Mouse (Mus musculus): ENCODE measurements around the gene Brms1l. TPM values are rescaled to one million over a fixed set of nuclear protein-coding genes. Genes with fewer than 3 reads are reported as not detected.

Gene Brms1l
- total and polyA plus RNA-seq, 3 experiments, result 35.9 to 115 (median 37.9) TPM

- no peak for ATAC-seq (ENCODE audit: extremely low read depth, insufficient number of reproducible peaks, low FRiP score, poor library complexity, severe bottlenecking)
- Histone ChIP-seq H3K4me3 (ENCODE audit: low read depth, low read length) (no peak overlapping the region), H3K27me3 (ENCODE audit: insufficient read depth, low read length) (no peaks in the 10 kb centered on the region), H3K9me3 (replicated peaks) (no peaks in the 10 kb centered on the region), H3K36me3 (replicated peaks) (peaks cover 45% of the 10 kb centered on the region), H3K4me1 (ENCODE audit: insufficient read depth, low read depth, low read length) (no peaks in the 10 kb centered on the region)
- DNase-seq (ENCODE audit: low spot score), result no peak
- TF ChIP-seq CTCF (IDR thresholded peaks at IDR 0.05; ENCODE audit: low read depth, low read length) (no peak), GATA1 (IDR thresholded peaks at IDR 0.05; ENCODE audit: borderline replicate concordance, low read length) (no peak), GATA2 (IDR thresholded peaks at IDR 0.05; ENCODE audit: borderline replicate concordance, low read depth, low read length) (no peak), TAL1 (conservative IDR thresholded peaks at IDR 0.05; ENCODE audit: low read depth, low read length) (no peak)
Measured at GRCm38 (mm10) chr12:55869622-55870322, 33.6 kb downstream of the Brms1l start.

GRCm38 (mm10) chr12:55885449-55885848 lies 49.3 kb downstream of the Brms1l start:
- peaks cover 7% of the 10 kb centered on the region for H3K27me3 ChIP-seq (ENCODE audit: insufficient read depth, low read length)
- no peak overlapping the region for H3K4me3 ChIP-seq (ENCODE audit: low read depth, low read length)
- no peaks in the 10 kb centered on the region for H3K36me3 ChIP-seq (replicated peaks)
- TF ChIP-seq GATA1 (IDR thresholded peaks at IDR 0.05; ENCODE audit: borderline replicate concordance, low read length), result no peak
- TF ChIP-seq GATA2 (IDR thresholded peaks at IDR 0.05; ENCODE audit: borderline replicate concordance, low read depth, low read length), result no peak
- no peak for TF ChIP-seq POLR2AphosphoS5 (IDR thresholded peaks at IDR 0.05; ENCODE audit: insufficient replicate concordance, low read depth, low read length)
- no peak for TF ChIP-seq CTCF (IDR thresholded peaks at IDR 0.05; ENCODE audit: low read depth, low read length)
- no peak for TF ChIP-seq TAL1 (conservative IDR thresholded peaks at IDR 0.05; ENCODE audit: low read depth, low read length)
- H3K9me3 ChIP-seq (replicated peaks), result no peaks in the 10 kb centered on the region
- ATAC-seq (ENCODE audit: extremely low read depth, insufficient number of reproducible peaks, low FRiP score, poor library complexity, severe bottlenecking) (no peak), DNase-seq (ENCODE audit: low spot score) (no peak)
- no peaks in the 10 kb centered on the region; the same call in 1 of the 2 replicates for H3K4me1 ChIP-seq (ENCODE audit: insufficient read depth, low read depth, low read length)

- Histone ChIP-seq H3K9me3 (replicated peaks) (no peaks in the 10 kb centered on the region), H3K4me3 (ENCODE audit: low read depth, low read length) (no peak overlapping the region), H3K36me3 (replicated peaks) (no peaks in the 10 kb centered on the region), H3K4me1 (ENCODE audit: insufficient read depth, low read depth, low read length) (no peaks in the 10 kb centered on the region), H3K27me3 (ENCODE audit: insufficient read depth, low read length) (no peaks in the 10 kb centered on the region; the same call in 1 of the 2 replicates)
- TF ChIP-seq POLR2AphosphoS5 (IDR thresholded peaks at IDR 0.05; ENCODE audit: insufficient replicate concordance, low read depth, low read length), result no peak
- TF ChIP-seq TAL1 (conservative IDR thresholded peaks at IDR 0.05; ENCODE audit: low read depth, low read length), result no peak
- TF ChIP-seq GATA1 (IDR thresholded peaks at IDR 0.05; ENCODE audit: borderline replicate concordance, low read length), result no peak
- no peak for TF ChIP-seq CTCF (IDR thresholded peaks at IDR 0.05; ENCODE audit: low read depth, low read length)
- no peak for TF ChIP-seq GATA2 (IDR thresholded peaks at IDR 0.05; ENCODE audit: borderline replicate concordance, low read depth, low read length)
- ATAC-seq (ENCODE audit: extremely low read depth, insufficient number of reproducible peaks, low FRiP score, poor library complexity, severe bottlenecking), result no peak
- no peak for DNase-seq (ENCODE audit: low spot score)
Measured at GRCm38 (mm10) chr12:55888570-55888969, 52.4 kb downstream of the Brms1l start.

- TF ChIP-seq GATA1 (IDR thresholded peaks at IDR 0.05; ENCODE audit: borderline replicate concordance, low read length), result no peak
- TF ChIP-seq CTCF (IDR thresholded peaks at IDR 0.05; ENCODE audit: low read depth, low read length), result no peak
- no peak for TF ChIP-seq POLR2AphosphoS5 (IDR thresholded peaks at IDR 0.05; ENCODE audit: insufficient replicate concordance, low read depth, low read length)
- TF ChIP-seq GATA2 (IDR thresholded peaks at IDR 0.05; ENCODE audit: borderline replicate concordance, low read depth, low read length), result no peak
- TF ChIP-seq TAL1 (conservative IDR thresholded peaks at IDR 0.05; ENCODE audit: low read depth, low read length), result no peak
- ATAC-seq (ENCODE audit: extremely low read depth, insufficient number of reproducible peaks, low FRiP score, poor library complexity, severe bottlenecking), result no peak
- no peaks in the 10 kb centered on the region for H3K4me1 ChIP-seq (ENCODE audit: insufficient read depth, low read depth, low read length)
- no peaks in the 10 kb centered on the region for H3K9me3 ChIP-seq (replicated peaks)
- DNase-seq (ENCODE audit: low spot score), result no peak
- no peaks in the 10 kb centered on the region for H3K36me3 ChIP-seq (replicated peaks)
- no peak overlapping the region for H3K4me3 ChIP-seq (ENCODE audit: low read depth, low read length)
- peaks cover 3% of the 10 kb centered on the region; the same call in 1 of the 2 replicates for H3K27me3 ChIP-seq (ENCODE audit: insufficient read depth, low read length)
Measured at GRCm38 (mm10) chr12:55904801-55905200, 68.7 kb downstream of the Brms1l start.

- Histone ChIP-seq H3K27me3 (ENCODE audit: insufficient read depth, low read length) (peaks cover 3% of the 10 kb centered on the region; the same call in 1 of the 2 replicates), H3K36me3 (replicated peaks) (no peaks in the 10 kb centered on the region), H3K4me1 (ENCODE audit: insufficient read depth, low read depth, low read length) (peaks cover 3% of the 10 kb centered on the region; the same call in 1 of the 2 replicates), H3K9me3 (replicated peaks) (no peaks in the 10 kb centered on the region), H3K4me3 (ENCODE audit: low read depth, low read length) (no peak overlapping the region)
- TF ChIP-seq TAL1 (conservative IDR thresholded peaks at IDR 0.05; ENCODE audit: low read depth, low read length), result no peak
- TF ChIP-seq CTCF (IDR thresholded peaks at IDR 0.05; ENCODE audit: low read depth, low read length), result no peak
- TF ChIP-seq GATA2 (IDR thresholded peaks at IDR 0.05; ENCODE audit: borderline replicate concordance, low read depth, low read length), result no peak
- TF ChIP-seq POLR2AphosphoS5 (IDR thresholded peaks at IDR 0.05; ENCODE audit: insufficient replicate concordance, low read depth, low read length), result no peak
- no peak for TF ChIP-seq GATA1 (IDR thresholded peaks at IDR 0.05; ENCODE audit: borderline replicate concordance, low read length)
- no peak for DNase-seq (ENCODE audit: low spot score)
- no peak for ATAC-seq (ENCODE audit: extremely low read depth, insufficient number of reproducible peaks, low FRiP score, poor library complexity, severe bottlenecking)
Measured at GRCm38 (mm10) chr12:55912138-55912537, 76.0 kb downstream of the Brms1l start.

- TF ChIP-seq GATA2 (IDR thresholded peaks at IDR 0.05; ENCODE audit: borderline replicate concordance, low read depth, low read length) (no peak), POLR2AphosphoS5 (IDR thresholded peaks at IDR 0.05; ENCODE audit: insufficient replicate concordance, low read depth, low read length) (no peak), CTCF (IDR thresholded peaks at IDR 0.05; ENCODE audit: low read depth, low read length) (no peak), GATA1 (IDR thresholded peaks at IDR 0.05; ENCODE audit: borderline replicate concordance, low read length) (no peak), TAL1 (conservative IDR thresholded peaks at IDR 0.05; ENCODE audit: low read depth, low read length) (no peak)
- Histone ChIP-seq H3K27me3 (ENCODE audit: insufficient read depth, low read length) (peaks cover 3% of the 10 kb centered on the region; the same call in 1 of the 2 replicates), H3K4me1 (ENCODE audit: insufficient read depth, low read depth, low read length) (peaks cover 3% of the 10 kb centered on the region; the same call in 1 of the 2 replicates), H3K4me3 (ENCODE audit: low read depth, low read length) (no peak overlapping the region), H3K36me3 (replicated peaks) (no peaks in the 10 kb centered on the region), H3K9me3 (replicated peaks) (no peaks in the 10 kb centered on the region)
- DNase-seq (ENCODE audit: low spot score) (no peak), ATAC-seq (ENCODE audit: extremely low read depth, insufficient number of reproducible peaks, low FRiP score, poor library complexity, severe bottlenecking) (no peak)
Measured at GRCm38 (mm10) chr12:55913201-55913600, 77.1 kb downstream of the Brms1l start.
